Mouse (Mus musculus) embryo, embryonic 11 days (tissue): ENCODE measurements at regions not wholly inside any gene's neighbourhood (a gene's known extent, or its start where the extent isn't known, plus 50 kb on each side); places are given as distances from the start of the nearest gene placed in this dataset.

ENCODE experiments used
- DNase-seq: peaks from one replicate; pipeline ENCODE4 v3.0.0-alpha.2; 2015

DNA sequence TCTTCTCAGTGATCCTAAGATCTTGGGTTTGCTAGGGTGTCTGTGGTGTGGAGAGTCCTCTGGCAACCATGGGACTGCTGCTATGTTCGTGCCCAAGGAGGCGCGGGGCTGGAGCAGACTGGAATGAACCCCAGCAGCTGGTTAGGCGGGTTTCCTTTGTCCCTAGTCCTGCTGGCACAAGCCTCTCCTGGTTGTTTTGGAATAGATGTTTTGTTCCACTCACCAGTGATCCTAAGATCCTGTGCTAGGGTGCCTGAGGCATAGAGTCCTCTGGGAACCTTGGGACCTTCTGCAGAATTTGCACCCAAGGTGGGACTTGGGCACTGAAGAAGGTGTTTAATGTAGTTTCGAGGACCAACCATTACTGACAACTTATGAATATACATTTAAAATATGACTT is 1205.9 kb upstream of the Gm8797 start:
- DNase-seq, result no peak

DNA sequence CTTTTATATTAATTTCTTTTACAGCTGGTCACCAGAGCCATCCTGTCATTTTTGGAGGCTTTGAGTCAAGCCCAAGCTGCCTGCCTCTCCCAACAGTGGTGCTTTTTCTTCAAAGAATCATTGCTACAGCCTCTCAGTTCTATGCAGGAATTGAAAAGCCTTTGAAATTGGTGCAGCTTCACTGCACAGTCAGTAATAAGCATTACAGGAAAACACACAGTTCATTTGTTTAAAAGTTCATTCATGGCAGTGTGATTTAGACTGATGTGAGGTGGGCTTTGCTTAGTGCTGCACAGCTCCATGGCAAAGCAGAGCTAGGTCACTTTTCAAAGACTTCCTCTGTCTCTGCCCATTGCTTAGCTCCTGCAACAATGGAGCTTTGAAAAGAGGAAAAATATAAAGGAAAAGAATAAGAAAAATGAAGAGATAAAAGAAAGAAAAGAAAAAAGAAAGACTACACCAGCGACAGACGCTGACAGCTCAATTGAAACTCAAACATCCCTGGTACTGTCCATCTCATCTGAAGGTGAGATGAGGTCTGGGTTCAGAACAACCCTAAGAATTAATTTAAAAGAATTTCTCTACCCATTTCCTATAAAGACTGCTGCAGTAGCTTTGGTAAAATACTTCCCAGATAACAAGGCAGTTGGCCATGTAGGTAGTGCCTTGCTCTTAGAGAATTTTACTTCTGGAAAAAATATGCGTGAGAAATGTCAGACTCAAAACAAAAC is 1204.3 kb upstream of the Gm8797 start:
- peak; percentile 39 for DNase-seq

DNA sequence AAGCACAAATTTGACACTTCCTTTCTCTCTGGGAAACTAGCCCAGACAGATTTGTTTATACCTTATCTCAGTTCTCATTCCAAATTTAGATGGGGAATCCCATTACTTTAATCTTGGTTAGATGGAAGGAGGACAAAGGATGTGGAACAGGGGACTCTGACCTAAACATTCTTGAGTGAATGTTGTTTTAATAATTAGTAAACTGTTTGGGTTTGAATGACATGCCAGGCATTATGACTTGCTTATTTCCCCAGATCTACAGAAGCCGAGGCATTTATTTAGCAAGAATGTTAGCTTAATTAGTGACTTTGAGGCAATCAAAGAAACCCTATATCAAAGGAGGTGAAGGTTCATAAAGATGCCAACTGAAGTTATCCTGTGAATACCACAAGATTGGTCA is 1189.9 kb upstream of the Gm8797 start:
- no peak for DNase-seq

DNA sequence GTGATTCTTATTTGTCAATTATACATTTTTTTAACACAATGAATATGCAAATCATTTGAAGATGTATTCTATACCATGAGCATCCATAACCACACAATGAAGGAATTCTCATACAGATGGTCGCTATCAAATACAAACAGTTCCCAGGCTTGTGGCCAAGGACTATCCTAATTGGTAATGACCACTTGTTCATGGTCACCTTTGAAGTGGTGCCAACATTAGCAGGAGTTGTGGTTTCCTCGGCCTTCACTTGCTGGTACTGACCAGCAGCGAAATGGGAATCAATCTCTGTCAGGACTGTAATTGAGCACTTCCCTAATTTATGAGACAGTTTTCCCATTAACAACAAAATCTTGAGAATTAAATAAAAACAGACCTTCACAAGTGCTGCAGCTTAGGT is 1168.1 kb upstream of the Gm8797 start:
- DNase-seq, result peak; percentile 2

DNA sequence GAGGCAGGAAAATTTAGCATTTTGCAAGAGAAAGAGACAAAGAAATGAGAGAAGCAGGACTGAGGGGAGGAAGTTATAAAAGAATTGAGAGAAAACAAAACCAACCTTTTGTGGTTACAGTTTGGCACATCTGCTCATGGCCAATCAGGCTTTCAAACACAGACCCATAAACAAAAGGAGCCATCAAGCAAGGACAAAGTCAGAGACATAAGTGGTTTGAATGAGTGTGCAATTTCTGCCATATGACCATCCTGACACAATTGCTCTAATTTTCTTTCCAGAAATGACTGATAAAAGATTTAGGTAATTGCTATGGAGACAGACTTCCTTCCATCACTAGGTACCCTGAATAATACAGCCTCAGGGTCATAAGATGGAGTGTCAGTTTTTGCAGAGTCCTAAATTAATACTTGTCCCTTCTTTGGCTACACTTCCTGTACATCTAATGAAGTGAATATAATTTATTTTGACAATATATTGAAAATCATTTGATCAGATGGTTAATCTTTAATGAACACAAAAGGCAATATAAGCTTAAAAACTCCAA is 1156.6 kb upstream of the Gm8797 start:
- DNase-seq, result no peak

DNA sequence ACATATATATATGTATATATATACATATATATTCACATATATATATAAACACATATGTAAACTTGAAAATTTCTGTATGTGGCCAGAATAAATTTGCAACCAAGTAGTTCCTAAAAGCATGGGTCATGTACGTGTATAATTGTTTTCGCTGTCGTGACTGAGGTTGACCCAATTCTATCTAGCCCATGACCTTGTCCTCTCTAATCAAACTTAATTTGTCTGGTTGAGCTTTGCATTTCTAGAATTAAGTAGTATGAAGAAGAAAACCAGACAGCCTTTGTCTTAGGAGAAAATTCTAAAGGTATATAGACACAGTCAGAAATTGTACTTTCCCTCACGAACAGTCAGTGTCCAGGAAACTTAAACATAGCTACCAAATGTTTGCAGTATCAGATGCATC is 1156.1 kb upstream of the Gm8797 start:
- DNase-seq, result no peak
